Mouse (Mus musculus) forebrain, postnatal 0 days (tissue): ENCODE measurements at regions not wholly inside any gene's neighbourhood (a gene's known extent, or its start where the extent isn't known, plus 50 kb on each side); places are given as distances from the start of the nearest gene placed in this dataset.

Experiments used
- ATAC-seq: fragments of 200-750 bp; cut with Nextera tagmentation; 2 replicates; pipeline ENCODE4 v1.8.0; 2017; ENCODE audit warnings: mild to moderate bottlenecking, moderate library complexity
- DNase-seq: peaks from one replicate; pipeline ENCODE4 v3.0.0-alpha.2; 2015
- H3K27ac ChIP-seq: fragments of 300-500 bp; sonication (generic); 2 replicates; pipeline ENCODE4 v1.5.1; 2014; ENCODE audit warnings: low read depth, mild to moderate bottlenecking, antibody characterized with exemption, low read length, moderate library complexity, mixed read lengths
- H3K27me3 ChIP-seq: fragments of 300-500 bp; sonication (generic); 2 replicates; pipeline ENCODE4 v1.6.1; 2014; ENCODE audit warnings: mild to moderate bottlenecking, low read length, mixed read lengths; ENCODE audit not compliant: insufficient read depth
- H3K36me3 ChIP-seq: fragments of 300-500 bp; sonication (generic); 2 replicates; pipeline ENCODE4 v1.6.1; 2014; ENCODE audit warnings: mild to moderate bottlenecking, moderate library complexity; ENCODE audit not compliant: insufficient read depth
- H3K4me1 ChIP-seq: fragments of 300-500 bp; sonication (generic); 2 replicates; pipeline ENCODE4 v1.6.1; 2014; ENCODE audit warnings: antibody characterized with exemption; ENCODE audit not compliant: insufficient read depth
- H3K4me2 ChIP-seq: fragments of 300-500 bp; sonication (generic); 2 replicates; pipeline ENCODE4 v1.6.1; 2014; ENCODE audit warnings: low read depth, mild to moderate bottlenecking, moderate library complexity
- H3K4me3 ChIP-seq: fragments of 300-500 bp; sonication (generic); 2 replicates; pipeline ENCODE4 v1.5.1; 2014; ENCODE audit warnings: low read depth, low read length, mixed read lengths
- H3K9ac ChIP-seq: fragments of 300-500 bp; sonication (generic); 2 replicates; pipeline ENCODE4 v1.6.1; 2014; ENCODE audit warnings: mild to moderate bottlenecking
- H3K9me3 ChIP-seq: fragments of 300-500 bp; sonication (generic); 2 replicates; pipeline ENCODE4 v1.6.1; 2016; ENCODE audit warnings: low read length
- CTCF ChIP-seq: sonication (generic); IDR thresholded peaks from 2 replicates; pipeline ENCODE4 v1.5.1; 2016; ENCODE audit warnings: antibody characterized with exemption, control low read depth, low read depth
- WGBS: fragments of 180-500 bp; shearing (Covaris S2); extraction: QIAGEN DNeasy Blood & Tissue Kit; methylation state at CpG from one replicate; pipeline ENCODE4 v1.1.7; 2014; 5-methylcytosine and 5-hydroxymethylcytosine counted together

GRCm38 (mm10) chr2:117399487-117399886 is 56.7 kb upstream of the Rasgrp1 start:
- DNase-seq (no peak), ATAC-seq (no peak)
- no peak for TF ChIP-seq CTCF
- Histone ChIP-seq H3K27ac (no peak overlapping the region), H3K36me3 (no peaks in the 10 kb centered on the region), H3K27me3 (no peaks in the 10 kb centered on the region), H3K4me2 (no peak overlapping the region), H3K9me3 (no peaks in the 10 kb centered on the region), H3K4me1 (no peaks in the 10 kb centered on the region), H3K9ac (no peak overlapping the region), H3K4me3 (no peak overlapping the region)
- 84% methylated on average over 2 of the region's 2 CpGs for WGBS

DNA sequence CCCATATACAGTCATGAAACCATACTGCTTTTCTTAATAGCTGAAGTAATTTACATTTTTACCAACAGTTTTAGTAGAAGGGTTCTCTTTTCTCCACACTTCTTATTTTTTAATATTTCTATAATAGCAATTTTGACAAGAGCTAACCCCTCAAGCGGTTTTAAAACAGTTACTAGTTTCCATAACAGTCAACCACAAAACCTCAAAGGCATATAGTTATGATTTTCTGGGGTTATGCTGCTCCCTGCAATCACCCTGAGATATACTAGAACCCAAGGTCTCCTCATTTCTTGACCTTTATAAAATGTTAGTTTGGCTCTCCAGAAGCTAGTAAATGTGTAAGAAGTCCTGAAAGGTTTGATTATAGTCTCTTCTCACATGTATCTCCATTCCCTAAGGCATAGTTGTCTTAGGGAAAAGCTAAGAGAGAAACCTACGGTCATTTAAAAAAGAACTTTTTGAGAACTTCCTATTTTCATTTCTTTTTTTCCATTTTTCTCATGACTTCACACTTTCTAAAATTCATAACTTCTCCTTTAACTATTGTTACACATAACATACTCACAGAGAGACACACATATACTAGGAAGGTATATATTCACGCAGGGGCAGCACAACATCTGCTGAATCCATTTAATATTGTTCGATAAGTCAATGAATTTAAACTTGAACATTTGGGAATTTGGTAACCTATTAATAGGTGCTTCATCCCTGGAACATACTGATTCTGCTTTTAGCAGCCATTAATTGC is 60.8 kb upstream of the Rasgrp1 start:
- no peaks in the 10 kb centered on the region for H3K27me3 ChIP-seq
- no peak for TF ChIP-seq CTCF
- H3K9ac ChIP-seq = no peak overlapping the region
- no peaks in the 10 kb centered on the region for H3K4me1 ChIP-seq
- no peak overlapping the region for H3K27ac ChIP-seq
- no peak for ATAC-seq
- H3K4me3 ChIP-seq = no peak overlapping the region
- H3K36me3 ChIP-seq = no peaks in the 10 kb centered on the region
- H3K4me2 ChIP-seq = no peak overlapping the region
- WGBS = 96% methylated on average over 4 of the region's 4 CpGs
- DNase-seq = no peak
- no peaks in the 10 kb centered on the region for H3K9me3 ChIP-seq

GRCm38 (mm10) chr2:117405453-117405852 is 62.7 kb upstream of the Rasgrp1 start:
- Histone ChIP-seq H3K9ac (no peak overlapping the region), H3K27me3 (no peaks in the 10 kb centered on the region), H3K4me2 (no peak overlapping the region), H3K27ac (no peak overlapping the region), H3K4me3 (no peak overlapping the region), H3K36me3 (no peaks in the 10 kb centered on the region), H3K4me1 (no peaks in the 10 kb centered on the region), H3K9me3 (no peaks in the 10 kb centered on the region)
- TF ChIP-seq CTCF = no peak
- ATAC-seq (no peak), DNase-seq (no peak)
- 39% methylated on average over 2 of the region's 2 CpGs for WGBS

DNA sequence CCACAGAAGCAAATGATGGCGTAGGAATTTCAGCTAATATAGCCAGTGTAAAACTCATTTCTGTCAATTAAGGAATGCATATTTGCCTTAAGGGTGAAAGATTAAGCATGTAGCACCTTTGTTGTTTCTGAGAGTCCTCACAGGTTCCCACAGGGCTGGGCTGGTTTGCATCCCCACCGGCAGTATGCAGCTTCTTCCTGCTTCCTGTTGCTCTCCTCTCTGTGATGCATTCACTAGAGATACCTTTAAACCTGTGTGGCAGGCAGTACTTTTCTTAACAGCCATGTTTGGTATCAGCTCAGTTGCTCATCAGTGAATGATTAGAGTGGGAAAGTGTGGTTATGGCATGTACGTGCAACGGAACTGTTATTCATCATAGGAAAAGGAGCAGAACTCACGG is 65.4 kb upstream of the Rasgrp1 start:
- DNase-seq (no peak), ATAC-seq (no peak)
- Histone ChIP-seq H3K4me3 (no peak overlapping the region), H3K27ac (no peak overlapping the region), H3K4me2 (no peak overlapping the region), H3K9ac (no peak overlapping the region), H3K27me3 (no peaks in the 10 kb centered on the region), H3K36me3 (no peaks in the 10 kb centered on the region), H3K9me3 (no peaks in the 10 kb centered on the region), H3K4me1 (no peaks in the 10 kb centered on the region)
- WGBS = 81% methylated on average over 5 of the region's 5 CpGs
- no peak for TF ChIP-seq CTCF

GRCm38 (mm10) chr2:117412045-117412606 is 69.3 kb upstream of the Rasgrp1 start:
- Histone ChIP-seq H3K36me3 (no peaks in the 10 kb centered on the region), H3K4me2 (no peak overlapping the region), H3K27me3 (no peaks in the 10 kb centered on the region), H3K9ac (no peak overlapping the region), H3K27ac (no peak overlapping the region), H3K4me3 (no peak overlapping the region), H3K4me1 (no peaks in the 10 kb centered on the region), H3K9me3 (no peaks in the 10 kb centered on the region)
- ATAC-seq (peak; percentile 62), DNase-seq (peak; percentile 32)
- TF ChIP-seq CTCF = peak; percentile 57
- 47% methylated on average over 4 of the region's 4 CpGs for WGBS

DNA sequence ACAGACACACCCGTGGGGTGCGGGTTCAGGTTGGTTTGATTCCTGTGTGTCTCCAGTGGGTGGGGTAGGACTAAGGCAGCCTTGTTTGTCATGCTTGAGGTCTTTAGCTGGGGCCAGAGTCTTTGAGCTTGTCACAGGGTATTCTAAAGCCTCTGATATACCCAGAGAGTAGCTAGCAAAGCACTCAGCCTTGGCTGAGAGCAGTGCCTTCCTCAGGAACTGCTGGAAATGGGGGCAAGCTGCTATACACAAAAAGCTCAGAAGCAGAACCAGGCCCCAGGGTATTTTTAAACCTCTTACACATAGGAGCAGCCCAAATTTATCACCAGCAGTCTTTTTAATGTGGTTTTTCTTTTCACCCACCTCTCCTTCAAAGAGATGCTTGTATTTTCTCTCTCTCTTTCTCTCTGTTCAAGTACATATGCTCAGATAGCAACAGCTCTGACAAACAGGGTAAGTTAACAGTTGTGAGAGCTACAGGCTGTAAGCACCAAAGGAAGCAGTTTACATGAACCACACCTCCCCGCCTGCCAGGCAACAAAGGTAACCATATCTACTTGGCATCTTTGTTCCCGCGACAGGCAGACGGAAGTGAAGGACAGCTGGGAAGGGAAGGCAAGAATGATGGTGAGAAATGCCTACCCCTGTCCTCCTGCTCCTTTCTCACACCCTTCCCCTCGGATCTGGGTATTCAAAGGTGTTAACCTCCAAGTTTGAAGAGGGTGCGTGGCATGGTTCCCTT is 74.6 kb upstream of the Rasgrp1 start:
- ATAC-seq = no peak
- WGBS = 85% methylated on average over 8 of the region's 8 CpGs
- H3K4me2 ChIP-seq = no peak overlapping the region
- H3K9ac ChIP-seq = no peak overlapping the region
- H3K36me3 ChIP-seq = no peaks in the 10 kb centered on the region
- H3K27me3 ChIP-seq = no peaks in the 10 kb centered on the region
- H3K4me3 ChIP-seq = no peak overlapping the region
- TF ChIP-seq CTCF = no peak
- H3K27ac ChIP-seq = no peak overlapping the region
- no peak for DNase-seq
- H3K4me1 ChIP-seq = no peaks in the 10 kb centered on the region
- H3K9me3 ChIP-seq = no peaks in the 10 kb centered on the region

GRCm38 (mm10) chr2:117418121-117418615 is 75.4 kb upstream of the Rasgrp1 start:
- no peaks in the 10 kb centered on the region for H3K4me1 ChIP-seq
- TF ChIP-seq CTCF = no peak
- ATAC-seq = no peak
- whole genome bisulfite sequencing = 92% methylated on average over 8 of the region's 8 CpGs
- no peaks in the 10 kb centered on the region for H3K27me3 ChIP-seq
- no peaks in the 10 kb centered on the region for H3K9me3 ChIP-seq
- H3K27ac ChIP-seq = no peak overlapping the region
- H3K4me3 ChIP-seq = no peak overlapping the region
- DNase-seq = no peak
- H3K4me2 ChIP-seq = no peak overlapping the region
- H3K36me3 ChIP-seq = no peaks in the 10 kb centered on the region
- no peak overlapping the region for H3K9ac ChIP-seq
